16 mouse cellular contexts compared by ENCODE assay signal in the genomic region with DNA sequence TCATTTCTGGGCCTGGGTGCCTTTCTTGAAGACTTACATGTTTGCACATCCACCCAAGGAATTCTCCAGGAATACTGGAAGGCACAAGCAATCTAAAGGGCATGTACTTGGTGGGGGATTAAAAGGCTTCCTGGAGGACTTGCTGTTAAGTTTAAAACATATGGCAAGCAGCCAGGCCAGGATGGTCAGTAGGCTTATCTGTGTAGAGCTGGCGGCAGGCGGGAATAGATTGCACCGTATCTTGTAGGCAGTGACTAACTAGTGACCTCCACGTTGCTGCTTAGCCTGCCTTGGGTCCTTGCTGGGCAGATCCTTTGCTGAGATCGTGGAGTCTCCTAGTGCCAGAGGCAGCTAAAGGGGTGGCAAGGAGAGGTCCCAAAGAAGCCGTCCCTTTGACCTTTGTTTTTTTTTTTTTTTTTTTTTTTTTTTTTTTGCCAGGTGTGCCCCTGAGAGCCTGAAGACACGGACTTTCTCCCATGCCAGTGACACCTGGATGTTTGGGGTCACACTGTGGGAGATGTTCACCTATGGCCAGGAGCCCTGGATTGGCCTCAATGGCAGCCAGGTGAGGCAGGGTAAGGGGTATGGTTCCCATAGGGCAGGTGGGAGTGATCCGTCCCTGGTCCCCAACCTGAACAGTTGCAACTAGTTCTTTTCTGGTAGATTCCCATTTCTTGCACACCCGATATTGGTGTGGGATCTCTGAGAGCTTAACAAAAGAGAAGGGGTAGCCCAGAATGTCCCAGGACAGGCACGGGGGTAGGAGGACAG. TPM values are rescaled to one million over a fixed set of nuclear protein-coding genes. Genes with fewer than 3 reads are reported as not detected.
DNase-seq lines count a peak whose midpoint lies in the region; ATAC-seq and TF ChIP-seq lines count a peak whose summit lies in the region.
"Had no signal": no experiment of that assay in that cellular context is flagged by ENCODE, and none has a peak within 500 bp of the region (broad histone marks: within the 10 kb centered on the region; RNA-seq: fewer than 3 reads in every experiment).

No protein-coding gene starts in this region.

- no peak for TF ChIP-seq CTCF in liver, embryonic 14.5 days (IDR thresholded peaks at IDR 0.05; ENCODE audit: low read depth)

- TF ChIP-seq EP300 in liver, embryonic 14.5 days (IDR thresholded peaks at IDR 0.05; ENCODE audit: low read depth) = peak; percentile 69

- no peak overlapping the region for H3K4me3 ChIP-seq in liver, embryonic 14.5 days (ENCODE audit: insufficient read depth in 1 of 2, low read depth in 2 of 2, low read length in 2 of 2)
- no peak overlapping the region for H3K4me3 ChIP-seq in kidney, embryonic 14.5 days (ENCODE audit: low read length)
- H3K4me3 ChIP-seq in forebrain, embryonic 13.5 days = no peak overlapping the region
- H3K4me3 ChIP-seq: embryonic facial prominence, embryonic 12.5 days; forebrain, embryonic 15.5 days; midbrain, embryonic 15.5 days had no signal

- H3K36me3 ChIP-seq in liver, embryonic 14.5 days (replicated peaks; ENCODE audit: control insufficient read depth, insufficient read depth, low read depth) = peaks cover 7% of the 10 kb centered on the region
- H3K36me3 ChIP-seq in kidney, embryonic 14.5 days (ENCODE audit: control insufficient read depth, insufficient read depth, low read length) = peaks cover 51% of the 10 kb centered on the region
- H3K36me3 ChIP-seq in forebrain, embryonic 13.5 days (ENCODE audit: poor library complexity, severe bottlenecking) = peaks cover 82% of the 10 kb centered on the region

- no peaks in the 10 kb centered on the region for H3K9me3 ChIP-seq in liver, embryonic 14.5 days (ENCODE audit: control insufficient read depth, low read length)
- no peaks in the 10 kb centered on the region for H3K9me3 ChIP-seq in kidney, embryonic 14.5 days (ENCODE audit: control insufficient read depth, low read length)
- no peaks in the 10 kb centered on the region for H3K9me3 ChIP-seq in forebrain, embryonic 13.5 days (replicated peaks)
- H3K9me3 ChIP-seq: embryonic facial prominence, embryonic 12.5 days; forebrain, embryonic 15.5 days; midbrain, embryonic 15.5 days had no signal

- 43% methylated on average over 10 of the region's 10 CpGs for WGBS in liver, embryonic 14.5 days (ENCODE audit: insufficient replicate concordance)
- 84% methylated on average over 10 of the region's 10 CpGs for WGBS in kidney, embryonic 14.5 days
- WGBS in forebrain, embryonic 13.5 days = 91% methylated on average over 10 of the region's 10 CpGs

- H3K9ac ChIP-seq in liver, embryonic 14.5 days (replicated peaks) = peak overlapping the region; percentile 23; the same call in 1 of the 2 replicates
- H3K9ac ChIP-seq in kidney, embryonic 14.5 days (ENCODE audit: low read depth, low read length) = no peak overlapping the region
- H3K9ac ChIP-seq in forebrain, embryonic 13.5 days = no peak overlapping the region
- H3K9ac ChIP-seq: embryonic facial prominence, embryonic 12.5 days; forebrain, embryonic 15.5 days; midbrain, embryonic 15.5 days had no signal

- ATAC-seq in liver, embryonic 14.5 days (ENCODE audit: insufficient read depth) = no peak
- no peak for ATAC-seq in kidney, embryonic 14.5 days (ENCODE audit: low FRiP score, low TSS enrichment)
- ATAC-seq in forebrain, embryonic 13.5 days = no peak
- ATAC-seq: forebrain, embryonic 15.5 days; midbrain, embryonic 15.5 days had no signal

- H3K27me3 ChIP-seq in liver, embryonic 14.5 days (ENCODE audit: control insufficient read depth, insufficient read depth, low read length) = no peaks in the 10 kb centered on the region
- no peaks in the 10 kb centered on the region for H3K27me3 ChIP-seq in kidney, embryonic 14.5 days (ENCODE audit: control insufficient read depth, insufficient read depth, low read length)
- no peaks in the 10 kb centered on the region for H3K27me3 ChIP-seq in forebrain, embryonic 13.5 days
- H3K27me3 ChIP-seq: embryonic facial prominence, embryonic 12.5 days; forebrain, embryonic 15.5 days; midbrain, embryonic 15.5 days had no signal

- peak; percentile 88 for DNase-seq in heart, adult 11 months
- DNase-seq in heart, adult 9 months (ENCODE audit: low spot score in 2 of 2) = no peak
- peak; percentile 44 for DNase-seq in 3T3-L1 (ENCODE audit: low read depth, low spot score)
- DNase-seq in adrenal gland, postnatal 14 days = peak; percentile 59
- DNase-seq in liver, embryonic 14.5 days (ENCODE audit: low read depth in 3 of 3, low spot score in 3 of 3) = peak; percentile 47 to 59 (median 57)
- no peak for DNase-seq in embryo, embryonic 10 days (ENCODE audit: low spot score)
- DNase-seq: cerebellum, postnatal 10 days; gastrocnemius, postnatal 36 days; kidney, adult 11 months; left cerebral cortex, postnatal 4 days; lung, postnatal 10 days had no signal

- peak overlapping the region; percentile 20; the same call in 1 of the 2 replicates for H3K4me2 ChIP-seq in liver, embryonic 14.5 days (ENCODE audit: low read depth)
- H3K4me2 ChIP-seq in kidney, embryonic 14.5 days (replicated peaks; ENCODE audit: low read depth, low read length) = no peak overlapping the region
- no peak overlapping the region for H3K4me2 ChIP-seq in forebrain, embryonic 13.5 days
- H3K4me2 ChIP-seq: embryonic facial prominence, embryonic 12.5 days; forebrain, embryonic 15.5 days; midbrain, embryonic 15.5 days had no signal

- no peak overlapping the region for H3K27ac ChIP-seq in liver, embryonic 14.5 days
- no peak overlapping the region for H3K27ac ChIP-seq in kidney, embryonic 14.5 days (ENCODE audit: low read depth, low read length)
- H3K27ac ChIP-seq in forebrain, embryonic 13.5 days = no peak overlapping the region
- H3K27ac ChIP-seq: embryonic facial prominence, embryonic 12.5 days; forebrain, embryonic 15.5 days; midbrain, embryonic 15.5 days had no signal

- H3K4me1 ChIP-seq in liver, embryonic 14.5 days (replicated peaks; ENCODE audit: control insufficient read depth in 2 of 2, insufficient read depth in 2 of 2, low read length in 1 of 2) = peaks cover 45 to 49% of the 10 kb centered on the region in 2 experiments
- H3K4me1 ChIP-seq in kidney, embryonic 14.5 days (ENCODE audit: control insufficient read depth, insufficient read depth, low read length) = peaks cover 6% of the 10 kb centered on the region; the same call in 1 of the 2 replicates
- H3K4me1 ChIP-seq in forebrain, embryonic 13.5 days = peaks cover 23% of the 10 kb centered on the region

RNA-seq across cellular contexts. Expression of gene Tnk2, which starts 26.9 kb away (rescaled TPM):
- total RNA-seq in adrenal gland, postnatal 14 days (2021) = 48.5 and 55.4 TPM in 2 replicates
- 15.3 and 19.4 TPM in 2 replicates for polyA plus RNA-seq in liver, embryonic 14.5 days (2012; rRNA removed)
- polyA plus RNA-seq in liver, embryonic 14.5 days (2014; fragmentation: Nextera tagmentation; extraction: Ambion mirVana) = 3.8 and 4.6 TPM in 2 replicates
- 10.7 and 11.0 TPM in 2 replicates for polyA plus RNA-seq in kidney, embryonic 14.5 days (2014; fragmentation: Nextera tagmentation; extraction: Ambion mirVana)
- 14.6 TPM in 2 replicates for polyA plus RNA-seq in forebrain, embryonic 13.5 days (2015; fragmentation: Nextera tagmentation; extraction: Ambion mirVana)

Comparison
In these comparisons a context has a peak if more than half of its experiments do, and no peak if none do; other contexts are left out.
1. DNase-seq: peak in heart, adult 11 months (single experiment), 3T3-L1 (single experiment), adrenal gland, postnatal 14 days (single experiment) and liver, embryonic 14.5 days (3 of 3); none in heart, adult 9 months (0 of 2) and embryo, embryonic 10 days (single experiment).